Mouse (Mus musculus) ZHBTc4 (cell line): ENCODE data around the gene Igfbp3.

Source experiments
- DNase-seq: peaks from one replicate; pipeline ENCODE4 v3.0.0-alpha.2; 2011; ENCODE audit warnings: low read depth, low spot score

The Igfbp3 gene

GRCm38 (mm10) chr11:7161502-7162174 is 52.1 kb downstream of the Igfbp3 start:
- peak; percentile 85 for DNase-seq

GRCm38 (mm10) chr11:7160637-7161101 is 53.1 kb downstream of the Igfbp3 start:
- DNase-seq: no peak

- no peak for DNase-seq
Measured at GRCm38 (mm10) chr11:7160146-7160545, 53.6 kb downstream of the Igfbp3 start.

GRCm38 (mm10) chr11:7158196-7158595 is 55.5 kb downstream of the Igfbp3 start:
- DNase-seq: no peak

- no peak for DNase-seq
Measured at GRCm38 (mm10) chr11:7156427-7156826, 57.3 kb downstream of the Igfbp3 start.
